Mouse (Mus musculus) liver, embryonic 14.5 days (tissue): ENCODE measurements at regions not wholly inside any gene's neighbourhood (a gene's known extent, or its start where the extent isn't known, plus 50 kb on each side); places are given as distances from the start of the nearest gene placed in this dataset.
A peak's percentile ranks its signal among the peaks of the same experiment; 100 is the strongest.

ENCODE experiments used
- ATAC-seq: fragments of 200-750 bp; cut with Nextera tagmentation; 2 replicates; pipeline ENCODE4 v1.8.0; 2017; ENCODE audit warnings: moderate number of reproducible peaks, mild to moderate bottlenecking, moderate library complexity; ENCODE audit not compliant: insufficient read depth
- DNase-seq, 3 experiments: peaks; one replicate each; pipeline ENCODE4 v3.0.0-alpha.2; 2012 to 2013; ENCODE audit warnings: low read depth in 3 of 3, low spot score in 3 of 3
- H3K27ac ChIP-seq: fragments of 300-500 bp; sonication (generic); 2 replicates; pipeline ENCODE4 v1.5.1; 2014; ENCODE audit warnings: moderate library complexity, mild to moderate bottlenecking, control low read depth, inconsistent platforms
- H3K27me3 ChIP-seq: fragments of 300-500 bp; sonication (generic); 2 replicates; pipeline ENCODE4 v1.6.1; 2014; ENCODE audit warnings: mild to moderate bottlenecking, low read length, moderate library complexity; ENCODE audit not compliant: control insufficient read depth, insufficient read depth
- H3K36me3 ChIP-seq: fragments of 300-500 bp; sonication (generic); replicated peaks from 2 replicates; pipeline ENCODE4 v1.6.1; 2014; ENCODE audit warnings: low read depth; ENCODE audit not compliant: control insufficient read depth, insufficient read depth
- H3K4me1 ChIP-seq, 2 experiments: fragments of 200-500 bp in 1 of 2; fragments of 300-500 bp in 1 of 2; sonication (generic) in 1 of 2; replicated peaks; 2 replicates each; pipeline ENCODE4 v1.6.1; 2012 to 2014; ENCODE audit warnings: antibody characterized with exemption in 1 of 2, inconsistent platforms in 1 of 2, low read length in 1 of 2; ENCODE audit not compliant: control insufficient read depth in 2 of 2, insufficient read depth in 2 of 2
- H3K4me2 ChIP-seq: fragments of 300-500 bp; sonication (generic); 2 replicates; pipeline ENCODE4 v1.6.1; 2014; ENCODE audit warnings: low read depth, mild to moderate bottlenecking, control low read depth, moderate library complexity
- H3K4me3 ChIP-seq, 2 experiments: fragments of 200-500 bp in 1 of 2; fragments of 300-500 bp in 1 of 2; sonication (generic) in 1 of 2; 2 replicates each; pipeline ENCODE4 v1.5.1; 2012 to 2014; ENCODE audit warnings: low read depth in 2 of 2, low read length in 2 of 2, mild to moderate bottlenecking in 2 of 2, control low read depth in 1 of 2, inconsistent platforms in 1 of 2, moderate library complexity in 1 of 2; ENCODE audit not compliant: insufficient read depth in 1 of 2
- H3K9ac ChIP-seq: fragments of 300-500 bp; sonication (generic); replicated peaks from 2 replicates; pipeline ENCODE4 v1.6.1; 2014; ENCODE audit warnings: mild to moderate bottlenecking, control low read depth, moderate library complexity
- H3K9me3 ChIP-seq: fragments of 300-500 bp; sonication (generic); 2 replicates; pipeline ENCODE4 v1.6.1; 2016; ENCODE audit warnings: low read length, mixed read lengths; ENCODE audit not compliant: control insufficient read depth
- CTCF ChIP-seq: IDR thresholded peaks from 2 replicates; pipeline ENCODE4 v1.5.1; 2016; ENCODE audit warnings: antibody characterized with exemption, low read depth, control low read depth
- EP300 ChIP-seq: IDR thresholded peaks from 2 replicates; pipeline ENCODE4 v1.6.1; 2016; ENCODE audit warnings: antibody characterized with exemption, low read depth
- WGBS: fragments of 180-500 bp; shearing (Covaris S2); extraction: QIAGEN DNeasy Blood & Tissue Kit; methylation state at CpG from one replicate; pipeline ENCODE4 v1.1.7; 2014; ENCODE audit not compliant: insufficient replicate concordance; 5-methylcytosine and 5-hydroxymethylcytosine counted together

- ATAC-seq, result no peak
- WGBS, result 56% methylated on average over 7 of the region's 7 CpGs
Measured at GRCm38 (mm10) chr7:68864322-68865031, 115.4 kb upstream of the Arrdc4 start.

DNA sequence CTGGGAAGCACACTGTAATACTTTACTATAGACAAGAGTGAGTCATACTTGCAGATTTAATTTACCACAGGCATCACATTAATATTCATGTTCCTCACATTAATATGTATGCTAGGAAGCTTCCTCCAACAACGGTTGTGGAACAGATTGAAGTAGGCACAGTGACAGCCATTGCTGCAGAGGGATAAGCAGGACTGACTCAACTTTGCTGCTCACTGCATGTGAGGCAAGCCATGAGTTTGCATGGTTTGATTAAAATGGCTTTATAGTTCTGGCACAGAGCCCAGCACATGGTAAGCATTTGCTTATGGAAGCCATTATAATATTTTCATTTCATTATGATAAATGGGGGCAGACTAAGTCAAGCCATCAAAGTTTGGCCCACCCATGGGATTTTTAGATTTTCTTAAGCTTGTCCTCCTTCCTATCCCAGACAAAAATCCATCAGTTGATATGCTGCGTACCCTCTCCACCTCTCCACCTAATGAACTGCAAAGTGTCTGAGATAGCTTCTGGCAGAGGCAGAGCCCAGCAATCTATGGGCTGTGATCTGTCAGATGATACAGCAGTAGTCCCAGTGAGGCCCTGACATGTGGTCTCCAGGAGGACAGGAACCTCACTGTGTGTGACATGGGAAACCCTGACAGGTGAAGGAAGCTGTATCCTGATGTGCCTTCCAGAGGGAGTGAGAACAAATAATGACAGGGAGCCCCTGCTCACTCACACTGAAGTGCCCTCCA, 109.6 kb upstream of the Arrdc4 start:
- Histone ChIP-seq H3K4me1 (no peaks in the 10 kb centered on the region), H3K9ac (no peak overlapping the region), H3K27me3 (no peaks in the 10 kb centered on the region), H3K4me2 (no peak overlapping the region), H3K36me3 (no peaks in the 10 kb centered on the region), H3K27ac (no peak overlapping the region), H3K9me3 (no peaks in the 10 kb centered on the region), H3K4me3 (no peak overlapping the region)
- no peak for DNase-seq
- TF ChIP-seq EP300 (no peak), CTCF (no peak)
- 58% methylated on average over 2 of the region's 2 CpGs for WGBS
- ATAC-seq, result no peak

More at GRCm38 (mm10) chr7:68864322-68865031, 115.4 kb upstream of the Arrdc4 start:
- TF ChIP-seq CTCF, result no peak
- TF ChIP-seq EP300, result no peak
- Histone ChIP-seq H3K27ac (no peak overlapping the region), H3K4me3 (no peak overlapping the region), H3K27me3 (no peaks in the 10 kb centered on the region), H3K36me3 (no peaks in the 10 kb centered on the region), H3K9me3 (no peaks in the 10 kb centered on the region), H3K4me2 (no peak overlapping the region), H3K4me1 (no peaks in the 10 kb centered on the region), H3K9ac (no peak overlapping the region)
- no peak for DNase-seq

DNA sequence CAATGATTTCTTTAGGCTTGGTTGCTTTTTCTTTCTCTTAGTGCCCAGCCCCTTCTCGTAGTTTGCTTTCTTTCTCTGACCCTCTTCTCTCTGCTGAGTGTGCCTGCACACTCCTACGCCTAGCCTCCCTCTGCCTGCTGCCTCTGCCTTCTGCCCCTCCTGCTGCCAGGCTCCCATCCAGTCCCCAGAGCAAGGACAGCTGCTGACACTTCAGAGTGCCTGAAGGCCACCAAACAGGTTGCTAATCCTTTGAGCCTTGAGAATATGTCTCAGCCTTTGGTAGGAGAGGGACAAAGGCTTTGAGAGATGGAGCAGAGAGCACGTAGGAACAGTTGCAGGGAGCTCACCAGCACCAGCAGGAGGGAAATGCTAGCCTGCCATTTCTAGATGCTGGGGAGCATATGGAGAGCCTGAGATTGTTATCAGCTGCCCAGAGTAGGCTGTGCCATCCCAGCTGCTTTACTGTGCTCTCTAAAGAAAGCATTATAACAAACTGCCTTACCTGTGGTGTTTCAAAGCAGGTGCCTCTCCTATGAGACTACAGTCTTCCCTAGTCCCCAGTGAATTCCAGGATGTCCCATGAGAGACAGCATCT, 103.0 kb upstream of the Arrdc4 start:
- no peak overlapping the region for H3K4me3 ChIP-seq
- TF ChIP-seq CTCF, result no peak
- TF ChIP-seq EP300, result no peak
- ATAC-seq, result no peak
- no peak overlapping the region for H3K9ac ChIP-seq
- H3K27me3 ChIP-seq, result no peaks in the 10 kb centered on the region
- H3K4me1 ChIP-seq, result no peaks in the 10 kb centered on the region
- 31% methylated on average over 3 of the region's 3 CpGs for WGBS
- H3K9me3 ChIP-seq, result no peaks in the 10 kb centered on the region
- no peaks in the 10 kb centered on the region for H3K36me3 ChIP-seq
- no peak overlapping the region for H3K27ac ChIP-seq
- H3K4me2 ChIP-seq, result no peak overlapping the region
- no peak for DNase-seq

DNA sequence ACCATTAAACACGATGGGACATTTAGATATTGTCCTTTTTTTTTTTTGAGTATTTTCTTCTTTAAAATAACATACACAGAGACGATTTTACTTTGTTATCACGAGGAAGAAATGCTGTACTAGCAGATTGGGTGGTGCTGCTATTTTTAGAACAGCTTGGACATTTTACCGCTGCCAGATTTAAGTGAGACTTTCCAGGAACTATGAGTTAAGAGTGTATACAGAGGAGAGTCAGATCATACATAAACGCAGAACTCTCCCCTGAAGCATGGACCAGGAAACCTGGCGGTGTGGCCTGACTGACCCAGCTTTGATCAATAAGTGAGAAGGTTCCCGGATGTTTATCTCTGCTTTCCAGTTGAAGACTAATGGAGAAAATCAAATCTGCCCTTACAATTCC, 95.6 kb upstream of the Arrdc4 start:
- DNase-seq, result no peak
- Histone ChIP-seq H3K9ac (no peak overlapping the region), H3K27me3 (no peaks in the 10 kb centered on the region), H3K27ac (no peak overlapping the region), H3K36me3 (no peaks in the 10 kb centered on the region), H3K4me3 (no peak overlapping the region), H3K4me1 (no peaks in the 10 kb centered on the region; a peak in 1 of 4 replicates), H3K4me2 (no peak overlapping the region), H3K9me3 (no peaks in the 10 kb centered on the region)
- no peak for ATAC-seq
- WGBS, result 41% methylated on average over 7 of the region's 7 CpGs
- TF ChIP-seq EP300 (no peak), CTCF (no peak)

- H3K9ac ChIP-seq, result no peak overlapping the region
- H3K4me3 ChIP-seq, result no peak overlapping the region
- H3K36me3 ChIP-seq, result no peaks in the 10 kb centered on the region
- no peak for DNase-seq
- no peak for ATAC-seq
- H3K4me2 ChIP-seq, result no peak overlapping the region
- H3K4me1 ChIP-seq, result no peaks in the 10 kb centered on the region; a peak in 1 of 4 replicates
- H3K27me3 ChIP-seq, result no peaks in the 10 kb centered on the region
- no peaks in the 10 kb centered on the region for H3K9me3 ChIP-seq
- TF ChIP-seq CTCF (peak; percentile 64), EP300 (no peak)
- no peak overlapping the region for H3K27ac ChIP-seq
- WGBS, result 24% methylated on average over 4 of the region's 4 CpGs
Measured at GRCm38 (mm10) chr7:68843374-68843773, 94.3 kb upstream of the Arrdc4 start.
